Mouse (Mus musculus): Measurements from ENCODE around the gene Chic1.

The Chic1 gene

DNA sequence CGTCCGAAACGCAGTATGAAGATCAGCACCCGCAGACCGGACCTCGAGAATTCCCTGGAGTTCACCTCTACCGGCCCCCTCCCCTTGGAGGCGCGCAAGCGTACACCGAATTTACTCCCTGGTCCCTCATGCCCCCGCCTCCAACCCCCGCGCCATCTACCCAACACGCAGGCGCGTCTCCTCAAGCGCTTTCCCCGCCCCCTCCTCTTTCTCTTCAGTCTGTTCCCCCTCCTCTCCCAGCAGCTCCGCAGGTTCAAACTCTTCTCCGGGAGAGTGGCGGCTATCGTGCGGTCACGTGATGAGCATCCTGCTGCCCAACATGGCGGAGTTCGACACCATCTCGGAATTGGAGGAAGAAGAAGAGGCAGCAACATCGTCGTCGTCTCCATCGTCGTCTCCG lies at the start of gene Chic1:
Gene Chic1, plus strand, starts transcription at position 190 of the 400 bp plus-strand sequence.
- peak; percentile 85 for DNase-seq (ENCODE audit: low read depth, low spot score)

DNA sequence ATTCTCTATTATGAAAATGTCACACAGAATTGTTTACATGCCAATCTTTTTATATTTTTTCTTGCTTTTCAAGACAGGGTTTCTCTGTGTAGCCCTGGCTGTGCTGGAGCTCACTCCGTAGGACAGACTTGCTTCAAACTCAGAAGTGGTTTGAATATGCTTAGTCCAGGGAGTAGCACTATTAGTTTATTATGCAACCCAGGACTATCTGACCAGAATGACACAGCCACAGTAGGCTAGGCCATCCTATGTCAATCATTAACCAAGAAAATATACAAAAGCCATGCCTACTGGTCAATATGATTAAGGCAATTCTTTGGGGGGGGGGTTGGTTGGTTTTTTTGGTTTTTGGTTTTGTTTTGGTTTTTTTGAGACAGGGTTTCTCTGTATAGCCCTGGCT lies 48.0 kb upstream of the Chic1 start:
- no peak for DNase-seq (ENCODE audit: low read depth, low spot score)

DNA sequence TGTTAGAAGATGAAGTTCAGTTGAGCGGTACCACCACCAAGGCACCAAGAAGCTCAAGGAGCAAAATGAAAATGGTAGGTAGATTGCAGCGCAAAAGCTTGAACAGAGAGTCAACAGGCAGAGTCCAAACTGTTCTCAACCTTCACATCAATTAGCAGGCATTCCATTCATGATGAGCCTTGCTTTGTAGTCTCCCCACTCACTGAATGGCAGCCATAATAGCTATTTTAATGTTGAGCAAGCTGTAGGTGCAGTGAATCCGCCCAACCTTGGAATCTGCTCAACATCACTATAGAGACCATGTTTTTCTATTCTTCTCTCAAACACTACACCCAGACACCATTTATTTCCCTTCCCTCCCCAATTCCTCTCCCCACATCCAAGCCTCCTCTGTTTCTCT lies 44.6 kb upstream of the Chic1 start:
- DNase-seq (ENCODE audit: low read depth, low spot score), result no peak

GRCm38 (mm10) chrX:103314146-103314545 lies 42.1 kb upstream of the Chic1 start:
- no peak for DNase-seq (ENCODE audit: low read depth, low spot score)

DNA sequence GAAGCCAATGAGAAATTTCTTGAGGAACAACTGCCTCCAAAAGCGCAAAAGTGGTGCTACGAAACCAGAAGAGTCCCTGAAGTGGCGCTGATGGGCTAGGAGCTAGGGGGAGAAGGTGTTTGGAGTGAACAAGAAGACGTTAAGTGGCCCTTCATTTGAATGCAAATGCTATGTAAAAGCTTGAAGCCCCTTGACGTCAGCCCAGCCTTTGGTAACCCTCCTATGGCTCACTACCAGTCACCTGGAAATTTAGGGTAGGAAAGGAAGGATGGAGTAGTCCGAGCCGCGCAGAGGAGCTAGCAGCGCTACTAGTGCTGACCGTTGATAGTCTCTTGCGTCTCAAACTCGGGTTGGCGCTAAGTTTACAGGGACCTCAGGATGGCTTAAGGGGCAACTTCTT lies 35.1 kb upstream of the Chic1 start, which contains the start of gene Cdx4:
Gene Cdx4, plus strand, starts transcription at position 253 of the 400 bp plus-strand sequence.
- no peak for DNase-seq (ENCODE audit: low read depth, low spot score)

- DNase-seq (ENCODE audit: low read depth, low spot score), result no peak
Observed at GRCm38 (mm10) chrX:103325900-103326299, 30.4 kb upstream of the Chic1 start.

GRCm38 (mm10) chrX:103329386-103329785 lies 26.9 kb upstream of the Chic1 start:
- DNase-seq (ENCODE audit: low read depth, low spot score), result no peak

DNA sequence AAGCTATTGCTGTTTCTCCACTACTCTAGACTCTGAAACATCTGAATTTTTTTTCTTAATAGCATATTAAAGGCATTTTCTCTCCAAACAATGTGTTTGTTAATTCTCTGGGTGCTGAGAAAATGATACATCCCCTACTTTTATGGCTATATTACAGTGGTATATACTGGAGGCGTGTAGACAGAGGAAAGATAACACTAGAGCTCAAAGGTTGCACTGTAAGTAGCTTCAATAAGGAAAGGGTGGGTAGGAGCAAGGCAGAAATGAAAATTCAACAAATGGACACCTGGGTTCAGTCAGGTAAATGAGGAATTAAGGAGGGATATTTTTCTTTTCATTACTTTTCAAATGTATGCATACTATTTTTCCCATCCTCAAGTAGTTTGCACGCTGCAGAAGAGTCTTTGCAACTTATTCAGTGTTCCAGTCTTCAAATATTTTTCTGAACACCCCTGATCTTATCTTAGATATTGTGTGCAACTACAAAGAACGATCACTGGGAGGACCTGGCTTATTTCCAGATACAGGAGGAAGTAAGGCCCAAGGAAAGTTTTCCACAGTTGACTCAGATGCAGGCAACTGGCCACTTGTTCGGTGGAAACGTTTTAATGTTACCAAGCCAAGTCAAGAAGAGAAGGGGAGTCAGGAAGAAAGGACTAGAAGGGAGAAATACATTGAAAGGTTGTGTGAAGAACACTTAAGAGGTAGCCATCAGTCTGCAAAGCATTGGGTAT lies 25.0 kb upstream of the Chic1 start:
- DNase-seq (ENCODE audit: low read depth, low spot score), result no peak

DNA sequence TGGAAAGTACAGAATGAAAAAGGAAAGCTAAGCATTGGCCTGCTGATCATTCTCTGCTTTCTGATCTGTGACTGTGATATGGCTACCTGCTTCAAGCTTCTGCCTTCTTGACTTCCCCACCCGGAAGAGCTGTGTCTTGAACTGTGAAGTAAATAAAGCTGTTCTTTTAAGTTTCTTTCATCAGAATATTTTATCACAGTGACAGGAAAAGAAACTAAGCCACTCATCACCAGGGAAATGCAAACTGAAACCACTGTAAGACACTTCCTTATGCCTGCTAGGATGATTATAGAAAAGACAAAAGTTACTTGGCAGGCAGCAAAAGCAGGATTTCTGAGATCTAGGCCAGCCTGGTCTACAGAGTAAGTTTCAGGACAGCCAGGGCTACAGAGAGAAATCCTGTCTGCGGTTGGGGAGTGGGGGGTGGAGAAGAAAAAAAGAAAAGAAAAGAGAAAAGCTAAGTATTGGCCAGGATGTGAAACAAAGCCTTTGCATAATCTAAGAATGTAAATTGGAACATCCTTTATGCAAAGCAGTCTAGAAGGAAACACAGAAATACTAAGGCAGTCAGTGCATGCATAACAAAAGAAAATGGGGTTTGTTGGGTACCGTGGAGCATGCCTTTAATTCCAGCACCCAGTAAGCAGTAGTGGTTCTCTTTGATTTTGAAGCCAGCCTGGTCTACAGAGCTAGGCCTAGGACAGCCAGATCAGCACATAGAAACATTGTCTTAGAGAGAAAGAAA lies 14.7 kb upstream of the Chic1 start:
- DNase-seq (ENCODE audit: low read depth, low spot score), result no peak

- DNase-seq (ENCODE audit: low read depth, low spot score), result no peak
Observed at GRCm38 (mm10) chrX:103355784-103356183, 492 bp upstream of the Chic1 start.

GRCm38 (mm10) chrX:103356761-103357236 lies 523 bp downstream of the Chic1 start:
- DNase-seq (ENCODE audit: low read depth, low spot score), result no peak

DNA sequence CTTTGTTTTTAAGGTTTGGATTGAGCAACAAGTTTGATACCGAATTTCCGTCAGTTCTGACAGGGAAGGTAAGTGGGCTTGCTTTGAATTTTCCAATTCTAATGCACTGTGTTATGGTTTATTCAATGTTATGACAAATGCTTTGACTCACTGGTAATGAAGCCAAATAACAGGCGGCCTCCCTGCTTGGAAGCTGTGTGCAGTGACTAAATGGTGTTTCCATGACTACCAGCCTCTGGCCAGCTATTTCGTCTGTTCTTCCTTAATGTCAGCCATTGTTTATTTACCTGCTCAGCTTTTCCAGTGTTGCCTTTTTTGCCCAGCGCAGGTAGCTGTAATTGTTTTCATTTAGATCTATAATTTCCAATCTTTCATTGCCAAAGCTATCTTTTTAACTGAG lies 9.9 kb downstream of the Chic1 start:
- DNase-seq (ENCODE audit: low read depth, low spot score), result no peak

GRCm38 (mm10) chrX:103368650-103369049 lies 12.4 kb downstream of the Chic1 start:
- no peak for DNase-seq (ENCODE audit: low read depth, low spot score)

- no peak for DNase-seq (ENCODE audit: low read depth, low spot score)
Observed at GRCm38 (mm10) chrX:103371221-103371620, 14.9 kb downstream of the Chic1 start.

GRCm38 (mm10) chrX:103371627-103372026 lies 15.4 kb downstream of the Chic1 start:
- peak; percentile 31 for DNase-seq (ENCODE audit: low read depth, low spot score)

- peak; percentile 8 for DNase-seq (ENCODE audit: low read depth, low spot score)
Observed at GRCm38 (mm10) chrX:103374250-103374649, 18.0 kb downstream of the Chic1 start.

DNA sequence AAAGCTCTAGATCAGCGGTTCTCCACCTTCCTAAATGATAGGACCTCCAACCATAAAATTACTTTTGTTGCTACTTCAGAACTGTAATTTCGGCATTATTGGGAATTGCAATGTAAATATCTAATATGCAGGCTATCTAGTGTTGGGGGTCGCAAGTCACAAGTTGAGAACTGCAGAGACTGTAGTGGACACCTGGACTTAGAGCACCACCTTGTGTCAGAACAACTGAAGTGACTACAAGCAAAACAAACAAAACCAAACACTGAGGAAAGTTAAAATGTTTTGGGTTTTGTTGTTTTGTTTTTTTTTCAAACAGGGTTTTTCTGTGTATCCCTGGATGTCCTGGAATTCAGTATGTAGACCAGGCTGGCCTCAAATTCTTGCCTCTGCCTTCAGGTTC lies 28.3 kb downstream of the Chic1 start:
- no peak for DNase-seq (ENCODE audit: low read depth, low spot score)

GRCm38 (mm10) chrX:103388131-103388530 lies 31.9 kb downstream of the Chic1 start:
- no peak for DNase-seq (ENCODE audit: low read depth, low spot score)

GRCm38 (mm10) chrX:103393841-103394240 lies 37.6 kb downstream of the Chic1 start:
- DNase-seq (ENCODE audit: low read depth, low spot score), result no peak

GRCm38 (mm10) chrX:103405021-103405420 lies 48.7 kb downstream of the Chic1 start:
- DNase-seq (ENCODE audit: low read depth, low spot score), result no peak

- DNase-seq (ENCODE audit: low read depth, low spot score), result no peak
Observed at GRCm38 (mm10) chrX:103414167-103414566, 57.9 kb downstream of the Chic1 start, which contains the start of gene Tsx. Gene Tsx, plus strand, starts transcription at chrX:103414467.

- DNase-seq (ENCODE audit: low read depth, low spot score), result no peak
Observed at GRCm38 (mm10) chrX:103421710-103422109, 65.4 kb downstream of the Chic1 start, which contains the start of gene Gm26992. Gene Gm26992, plus strand, starts transcription at chrX:103422010.

DNA sequence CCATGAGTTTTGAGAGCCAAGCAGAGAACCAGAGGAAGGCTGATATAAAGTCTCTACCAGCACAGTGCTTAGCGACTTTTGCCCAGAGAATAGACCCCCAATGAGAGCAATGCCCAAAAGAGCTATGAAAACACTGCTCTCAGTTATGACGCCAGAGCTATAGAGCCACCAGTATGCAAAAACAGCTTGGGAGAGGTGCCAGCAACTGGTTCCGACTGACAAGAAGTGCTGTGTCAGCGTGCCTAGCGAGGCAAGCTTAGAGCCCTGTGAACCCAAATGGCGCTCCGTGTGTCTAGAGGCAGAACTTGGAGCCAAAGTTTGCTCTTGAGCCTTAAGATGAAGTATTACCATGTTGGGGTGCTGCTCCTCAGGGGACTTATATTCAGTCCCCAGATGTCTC lies 71.4 kb downstream of the Chic1 start:
- no peak for DNase-seq (ENCODE audit: low read depth, low spot score)
